Mouse (Mus musculus) heart, embryonic 16.5 days (tissue): Measurements from ENCODE around the gene Tnpo3. TPM values are rescaled to one million over a fixed set of nuclear protein-coding genes. Genes with fewer than 3 reads are reported as not detected.

ENCODE experiments used
- ATAC-seq: fragments of 200-750 bp; cut with Nextera tagmentation; replicated peaks from 2 replicates; pipeline ENCODE4 v1.8.0; 2017; ENCODE audit warnings: moderate number of reproducible peaks; ENCODE audit not compliant: insufficient read depth, low FRiP score; ENCODE audit errors: extremely low read depth
- H3K27ac ChIP-seq: fragments of 300-500 bp; sonication (generic); 2 replicates; pipeline ENCODE4 v1.5.1; 2014; ENCODE audit warnings: mild to moderate bottlenecking, low read length, control low read depth, moderate library complexity
- H3K27me3 ChIP-seq: fragments of 300-500 bp; sonication (generic); 2 replicates; pipeline ENCODE4 v1.6.1; 2014; ENCODE audit warnings: low read length, mixed read lengths; ENCODE audit not compliant: control insufficient read depth, insufficient read depth
- H3K36me3 ChIP-seq: fragments of 300-500 bp; sonication (generic); 2 replicates; pipeline ENCODE4 v1.6.1; 2014; ENCODE audit not compliant: control insufficient read depth, insufficient read depth
- H3K4me1 ChIP-seq: fragments of 300-500 bp; sonication (generic); 2 replicates; pipeline ENCODE4 v1.6.1; 2014; ENCODE audit warnings: low read length, mixed read lengths; ENCODE audit not compliant: control insufficient read depth, insufficient read depth
- H3K4me2 ChIP-seq: fragments of 300-500 bp; sonication (generic); 2 replicates; pipeline ENCODE4 v1.6.1; 2014; ENCODE audit warnings: low read depth, mild to moderate bottlenecking, control low read depth, low read length
- H3K4me3 ChIP-seq: fragments of 300-500 bp; sonication (generic); 2 replicates; pipeline ENCODE4 v1.5.1; 2014; ENCODE audit warnings: mild to moderate bottlenecking, control low read depth, low read length
- H3K9ac ChIP-seq: fragments of 300-500 bp; sonication (generic); 2 replicates; pipeline ENCODE4 v1.6.1; 2014; ENCODE audit warnings: low read length, control low read depth
- H3K9me3 ChIP-seq: fragments of 300-500 bp; sonication (generic); replicated peaks from 2 replicates; pipeline ENCODE4 v1.6.1; 2016; ENCODE audit warnings: low read length; ENCODE audit not compliant: control insufficient read depth
- WGBS: fragments of 180-500 bp; shearing (Covaris S2); extraction: QIAGEN DNeasy Blood & Tissue Kit; methylation state at CpG from one replicate; pipeline ENCODE4 v1.1.7; 2014; 5-methylcytosine and 5-hydroxymethylcytosine counted together
- polyA plus RNA-seq: library from polyadenylated mRNA; unstranded; fragments of >200 nt; fragmentation: Nextera tagmentation; extraction: Ambion mirVana; gene quantifications from 2 replicates; pipeline ENCODE4 v1.2.1, GENCODE M21; 2015

Tnpo3 gene
- polyA plus RNA-seq = 63.5 and 66.4 TPM in 2 replicates

GRCm38 (mm10) chr6:29609111-29610019 lies at the start of gene Tnpo3:
Gene Tnpo3 (minus strand): TSS chr6:29609887.
- no peaks in the 10 kb centered on the region for H3K9me3 ChIP-seq
- peak within 1 kb of the TSS; percentile 93 for H3K27ac ChIP-seq
- H3K4me3 ChIP-seq = peak within 1 kb of the TSS; percentile 88
- H3K4me2 ChIP-seq = peak within 1 kb of the TSS; percentile 92
- H3K36me3 ChIP-seq = no peaks in the 10 kb centered on the region
- peak within 1 kb of the TSS; percentile 89 for H3K9ac ChIP-seq
- no peaks in the 10 kb centered on the region; the same call in 1 of the 2 replicates for H3K27me3 ChIP-seq
- peaks cover 18% of the 10 kb centered on the region for H3K4me1 ChIP-seq
- ATAC-seq = peak; percentile 96
- WGBS = under 1% methylated on average over 67 of the region's 67 CpGs

GRCm38 (mm10) chr6:29658626-29659475 lies 49.2 kb upstream of the Tnpo3 start:
- H3K36me3 ChIP-seq = no peaks in the 10 kb centered on the region
- H3K4me2 ChIP-seq = no peak overlapping the region
- no peak overlapping the region for H3K27ac ChIP-seq
- no peak overlapping the region for H3K9ac ChIP-seq
- no peaks in the 10 kb centered on the region for H3K27me3 ChIP-seq
- 81% methylated on average over 3 of the region's 3 CpGs for WGBS
- no peak overlapping the region for H3K4me3 ChIP-seq
- H3K9me3 ChIP-seq = no peaks in the 10 kb centered on the region
- no peaks in the 10 kb centered on the region for H3K4me1 ChIP-seq
- no peak for ATAC-seq

DNA sequence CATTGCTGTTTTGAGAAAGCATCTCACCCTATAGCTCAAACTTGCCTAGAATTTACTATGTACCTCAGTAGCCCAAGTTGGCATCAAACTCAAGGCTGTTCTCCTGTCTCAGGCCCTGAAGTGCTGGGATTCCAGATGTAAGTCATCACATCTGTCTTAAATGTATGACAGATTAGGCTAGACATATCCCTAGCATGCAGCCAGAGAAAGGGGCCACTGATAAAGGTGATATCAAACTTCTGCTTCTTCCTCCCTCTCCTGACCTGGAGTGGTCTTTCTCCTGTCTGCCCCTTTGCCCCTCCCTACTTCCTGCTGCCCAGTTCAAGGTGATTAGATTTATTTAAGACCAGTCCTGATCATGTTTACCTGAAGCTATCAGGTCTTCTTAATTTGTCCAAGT lies 43.6 kb upstream of the Tnpo3 start:
- no peak overlapping the region for H3K4me3 ChIP-seq
- no peak for ATAC-seq
- no peak overlapping the region for H3K27ac ChIP-seq
- H3K36me3 ChIP-seq = no peaks in the 10 kb centered on the region
- H3K9ac ChIP-seq = no peak overlapping the region
- H3K4me2 ChIP-seq = no peak overlapping the region
- H3K9me3 ChIP-seq = no peaks in the 10 kb centered on the region
- H3K4me1 ChIP-seq = no peaks in the 10 kb centered on the region
- no peaks in the 10 kb centered on the region for H3K27me3 ChIP-seq

GRCm38 (mm10) chr6:29650170-29650549 lies 40.5 kb upstream of the Tnpo3 start:
- H3K4me2 ChIP-seq = no peak overlapping the region
- 63% methylated on average over 10 of the region's 10 CpGs for WGBS
- H3K9ac ChIP-seq = no peak overlapping the region
- no peaks in the 10 kb centered on the region for H3K27me3 ChIP-seq
- ATAC-seq = no peak
- no peaks in the 10 kb centered on the region for H3K9me3 ChIP-seq
- no peak overlapping the region for H3K4me3 ChIP-seq
- H3K27ac ChIP-seq = no peak overlapping the region
- H3K36me3 ChIP-seq = no peaks in the 10 kb centered on the region
- H3K4me1 ChIP-seq = no peaks in the 10 kb centered on the region

DNA sequence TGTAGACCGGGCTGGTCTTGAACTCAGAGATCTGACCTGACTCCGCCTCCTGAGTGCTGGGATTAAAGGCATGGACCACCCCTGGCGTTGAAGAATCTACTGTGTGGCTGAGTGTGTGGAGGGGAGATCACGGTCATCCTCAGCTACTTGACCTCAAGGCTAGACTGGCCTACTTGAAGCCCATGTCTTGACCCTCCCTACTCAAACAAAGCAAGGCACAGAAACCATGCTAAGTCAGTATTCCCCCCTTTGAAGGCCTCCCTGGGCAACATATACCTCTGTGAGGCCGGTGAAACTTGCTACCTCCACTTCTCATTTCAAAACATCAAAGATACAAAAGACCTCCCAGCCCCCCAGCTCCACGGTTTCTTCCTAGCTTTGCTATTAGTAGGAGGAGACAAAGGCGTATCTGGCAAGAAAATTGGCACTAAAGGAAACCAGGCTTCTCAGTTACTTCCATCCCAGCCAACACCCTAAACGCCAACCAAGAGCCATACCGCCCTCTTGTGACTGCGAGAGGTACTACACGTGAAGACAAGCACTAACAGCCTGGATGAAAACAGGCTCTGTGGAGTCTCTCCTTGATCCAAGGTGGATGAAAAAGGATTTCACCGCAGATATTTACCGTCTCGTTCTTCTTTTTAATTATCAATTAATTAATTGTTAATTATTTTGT lies 39.9 kb upstream of the Tnpo3 start:
- Histone ChIP-seq H3K4me3 (no peak overlapping the region), H3K9me3 (no peaks in the 10 kb centered on the region), H3K27me3 (no peaks in the 10 kb centered on the region), H3K36me3 (no peaks in the 10 kb centered on the region), H3K4me1 (no peaks in the 10 kb centered on the region), H3K27ac (no peak overlapping the region), H3K9ac (no peak overlapping the region), H3K4me2 (no peak overlapping the region)
- ATAC-seq = 0 out of 2 replicates have a peak, but pooled peaks have one; percentile 37
- WGBS = 31% methylated on average over 14 of the region's 14 CpGs

DNA sequence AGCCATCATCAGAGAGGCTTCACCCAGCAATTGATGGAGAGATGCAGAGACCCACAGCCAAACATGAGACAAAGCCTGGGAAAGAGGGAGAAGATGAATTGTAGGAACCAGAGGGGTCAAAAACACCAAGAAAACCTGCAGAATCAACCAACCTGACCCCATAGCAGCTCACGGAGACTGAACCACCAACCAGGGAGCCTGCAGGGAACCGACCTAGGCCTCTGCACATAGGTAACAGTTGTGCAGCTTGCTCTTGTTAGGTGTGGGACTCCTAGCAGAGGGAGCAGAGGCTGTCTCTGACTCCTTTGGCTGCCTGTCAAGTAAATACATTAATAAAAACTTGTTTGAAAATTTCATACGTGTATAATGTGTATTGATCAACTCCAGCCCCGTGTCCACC lies 32.1 kb upstream of the Tnpo3 start:
- WGBS = 76% methylated on average over 4 of the region's 4 CpGs
- no peak overlapping the region for H3K9ac ChIP-seq
- H3K4me1 ChIP-seq = no peaks in the 10 kb centered on the region
- no peak overlapping the region for H3K4me2 ChIP-seq
- H3K27me3 ChIP-seq = 0 out of 2 replicates have a peak, but pooled peaks cover 3% of the 10 kb centered on the region
- ATAC-seq = no peak
- H3K27ac ChIP-seq = no peak overlapping the region
- no peaks in the 10 kb centered on the region for H3K36me3 ChIP-seq
- peaks cover 12% of the 10 kb centered on the region for H3K9me3 ChIP-seq
- H3K4me3 ChIP-seq = no peak overlapping the region

GRCm38 (mm10) chr6:29639580-29640419 lies 30.1 kb upstream of the Tnpo3 start:
- Histone ChIP-seq H3K27me3 (0 out of 2 replicates have a peak, but pooled peaks cover 3% of the 10 kb centered on the region), H3K9me3 (peaks cover 12% of the 10 kb centered on the region), H3K4me2 (no peak overlapping the region), H3K36me3 (no peaks in the 10 kb centered on the region), H3K4me1 (no peaks in the 10 kb centered on the region), H3K4me3 (no peak overlapping the region), H3K9ac (no peak overlapping the region), H3K27ac (no peak overlapping the region)
- ATAC-seq = no peak
- WGBS = 36% methylated on average over 7 of the region's 7 CpGs

DNA sequence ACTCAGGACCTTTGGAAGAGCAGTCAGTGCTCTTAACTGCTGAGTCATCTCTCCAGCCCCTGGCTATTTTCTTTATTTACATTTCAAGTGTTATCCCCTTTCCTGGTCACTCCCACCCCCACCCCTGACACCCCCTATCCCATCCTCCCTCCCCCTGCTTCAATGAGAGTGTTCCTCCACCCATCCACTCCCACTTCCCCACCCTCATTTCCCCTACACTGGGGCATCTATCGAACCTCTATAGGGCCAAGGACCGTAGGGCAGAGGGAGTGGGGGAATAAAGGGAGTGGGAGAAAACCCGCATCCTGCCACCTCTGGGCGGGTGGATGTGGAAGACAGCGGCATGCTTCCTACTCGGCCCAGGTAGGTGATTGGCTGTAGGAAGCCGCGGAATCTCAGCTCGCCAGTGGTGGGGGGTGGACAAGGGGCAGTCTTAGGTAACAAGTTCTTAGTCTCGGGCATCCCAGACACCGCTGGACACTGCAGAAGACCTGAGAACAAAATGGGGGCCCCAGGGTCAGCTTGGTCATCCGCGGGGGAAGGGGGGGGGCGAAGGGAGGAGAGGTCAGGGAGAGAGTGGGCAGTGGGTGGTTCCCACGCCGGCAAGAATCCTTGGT lies 29.3 kb upstream of the Tnpo3 start:
- no peak for ATAC-seq
- Histone ChIP-seq H3K27me3 (0 out of 2 replicates have a peak, but pooled peaks cover 3% of the 10 kb centered on the region), H3K9ac (no peak overlapping the region), H3K9me3 (peaks cover 12% of the 10 kb centered on the region), H3K4me2 (no peak overlapping the region), H3K4me1 (no peaks in the 10 kb centered on the region), H3K27ac (no peak overlapping the region), H3K36me3 (no peaks in the 10 kb centered on the region), H3K4me3 (no peak overlapping the region)
- 3% methylated on average over 16 of the region's 16 CpGs for WGBS
